Mouse (Mus musculus) myocyte (in vitro differentiated cells): Measurements from ENCODE around the gene Bricd5.

ENCODE experiments used
- POLR2A ChIP-seq: IDR thresholded peaks from one replicate; pipeline ENCODE4 v1.6.1; 2011; ENCODE audit warnings: low read depth, mild to moderate bottlenecking, control low read depth, moderate library complexity; ENCODE audit not compliant: insufficient read length
- TCF12 ChIP-seq: IDR thresholded peaks from one replicate; pipeline ENCODE4 v1.6.1; 2011; ENCODE audit warnings: mild to moderate bottlenecking, control low read depth; ENCODE audit not compliant: poor library complexity, insufficient read depth, severe bottlenecking

GRCm38 (mm10) chr17:24441148-24441547 lies 32.5 kb upstream of the Bricd5 start:
- TF ChIP-seq TCF12 = no peak
- TF ChIP-seq POLR2A = no peak
